Mouse (Mus musculus): Measurements from ENCODE around the gene Smo.
"Not testable (repeated sequence)": the region's sequence is repeated elsewhere in the genome, so short reads cannot be mapped to it uniquely, and the experiment has no call there.

Smo gene

GRCm38 (mm10) chr6:29726576-29727200 lies 8.6 kb upstream of the Smo start:
- DNase-seq (ENCODE audit: low read depth, low spot score): no peak

- no peak for DNase-seq (ENCODE audit: low read depth, low spot score)
Observed at GRCm38 (mm10) chr6:29728035-29728434, 7.3 kb upstream of the Smo start.

- DNase-seq (ENCODE audit: low read depth, low spot score): no peak
Observed at GRCm38 (mm10) chr6:29729491-29729890, 5.8 kb upstream of the Smo start.

DNA sequence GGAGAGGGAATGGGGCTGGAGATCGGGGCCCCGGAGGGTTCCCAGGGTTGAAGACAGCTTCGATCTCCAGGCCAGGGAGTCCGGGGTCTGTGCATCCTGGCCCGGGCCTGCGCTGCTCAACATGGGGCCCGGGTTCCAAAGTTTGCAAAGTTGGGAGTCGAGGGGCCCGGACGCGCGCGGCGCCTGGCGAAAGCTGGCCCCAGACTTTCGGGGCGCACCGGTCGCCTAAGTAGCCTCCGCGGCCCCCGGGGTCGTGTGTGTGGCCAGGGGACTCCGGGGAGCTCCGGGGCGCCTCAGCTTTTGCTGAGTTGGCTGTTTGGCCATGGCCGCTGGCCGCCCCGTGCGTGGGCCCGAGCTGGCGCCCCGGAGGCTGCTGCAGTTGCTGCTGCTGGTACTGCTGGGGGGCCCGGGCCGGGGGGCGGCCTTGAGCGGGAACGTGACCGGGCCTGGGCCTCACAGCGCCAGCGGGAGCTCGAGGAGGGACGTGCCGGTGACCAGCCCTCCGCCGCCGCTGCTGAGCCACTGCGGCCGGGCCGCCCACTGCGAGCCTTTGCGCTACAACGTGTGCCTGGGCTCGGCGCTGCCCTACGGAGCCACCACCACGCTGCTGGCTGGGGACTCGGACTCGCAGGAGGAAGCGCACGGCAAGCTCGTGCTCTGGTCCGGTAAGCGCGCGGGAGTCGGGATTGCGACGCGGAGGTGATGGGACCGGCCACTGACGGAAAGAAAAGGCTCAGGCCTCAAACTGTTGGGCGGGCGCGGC lies 567 bp downstream of the Smo start:
- DNase-seq (ENCODE audit: low read depth, low spot score): no peak

DNA sequence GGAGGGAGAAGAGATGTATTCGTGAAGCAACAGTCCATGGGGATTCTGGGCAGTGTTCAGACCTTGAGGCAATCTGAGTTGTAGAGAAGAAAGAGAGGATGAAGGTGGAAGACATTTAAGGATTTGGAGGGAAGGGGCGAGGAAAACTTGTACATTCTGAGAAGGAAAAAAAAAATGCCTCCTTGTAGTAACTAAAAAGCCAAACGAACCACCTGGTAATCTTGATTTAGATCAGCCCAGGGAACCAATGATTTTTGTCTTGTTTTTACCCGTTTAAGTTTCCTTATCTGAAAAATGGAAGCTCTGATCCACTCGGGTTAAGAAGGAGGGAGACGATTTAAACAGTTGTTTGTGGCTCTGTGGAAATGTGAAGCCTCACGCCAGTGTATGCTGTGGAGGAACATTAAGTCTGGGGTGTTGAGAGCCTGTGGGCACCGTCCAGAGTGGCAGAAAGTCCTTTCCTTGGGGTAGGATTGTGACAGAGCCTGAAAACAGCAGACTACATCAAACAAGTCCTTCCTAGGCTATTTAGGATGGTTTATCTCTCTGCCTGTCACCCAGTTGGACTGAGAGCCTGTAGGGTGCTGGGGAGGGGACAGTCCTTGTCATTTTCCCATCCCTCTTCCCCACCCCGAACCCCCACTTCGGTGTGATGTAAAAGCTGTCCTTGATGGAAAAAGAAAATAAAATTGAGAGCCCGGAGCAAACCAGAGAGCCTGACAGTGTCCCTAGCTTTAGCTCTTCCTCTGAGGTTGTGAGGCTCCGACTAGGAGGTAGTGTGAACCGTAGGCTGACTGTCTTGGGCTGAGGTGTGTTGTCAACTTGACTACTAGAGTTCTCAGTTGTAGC lies 1.5 kb downstream of the Smo start:
- no peak for DNase-seq (ENCODE audit: low read depth, low spot score)

- no peak for DNase-seq (ENCODE audit: low read depth, low spot score)
Observed at GRCm38 (mm10) chr6:29751466-29752152, 16.3 kb downstream of the Smo start.

DNA sequence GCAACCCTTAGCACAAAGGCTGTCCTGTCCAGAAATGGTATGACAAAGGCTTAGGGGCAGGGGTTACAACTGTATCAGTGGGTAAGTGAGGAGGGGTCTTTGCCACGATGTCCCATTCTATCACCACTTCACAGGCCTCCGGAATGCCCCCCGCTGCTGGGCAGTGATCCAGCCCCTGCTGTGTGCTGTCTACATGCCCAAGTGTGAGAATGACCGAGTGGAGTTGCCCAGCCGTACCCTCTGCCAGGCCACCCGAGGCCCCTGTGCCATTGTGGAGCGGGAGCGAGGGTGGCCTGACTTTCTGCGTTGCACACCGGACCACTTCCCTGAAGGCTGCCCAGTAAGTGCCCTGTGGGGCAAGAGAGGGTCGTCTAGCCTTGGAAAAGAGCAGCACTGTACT lies 18.0 kb downstream of the Smo start:
- DNase-seq (ENCODE audit: low read depth, low spot score): no peak

- DNase-seq (ENCODE audit: low read depth, low spot score): no peak
Observed at GRCm38 (mm10) chr6:29756001-29756400, 20.7 kb downstream of the Smo start.

GRCm38 (mm10) chr6:29756476-29756875 lies 21.2 kb downstream of the Smo start:
- DNase-seq (ENCODE audit: low read depth, low spot score): no peak

- DNase-seq (ENCODE audit: low read depth, low spot score): peak; percentile 57
Observed at GRCm38 (mm10) chr6:29758417-29758816, 23.1 kb downstream of the Smo start.

DNA sequence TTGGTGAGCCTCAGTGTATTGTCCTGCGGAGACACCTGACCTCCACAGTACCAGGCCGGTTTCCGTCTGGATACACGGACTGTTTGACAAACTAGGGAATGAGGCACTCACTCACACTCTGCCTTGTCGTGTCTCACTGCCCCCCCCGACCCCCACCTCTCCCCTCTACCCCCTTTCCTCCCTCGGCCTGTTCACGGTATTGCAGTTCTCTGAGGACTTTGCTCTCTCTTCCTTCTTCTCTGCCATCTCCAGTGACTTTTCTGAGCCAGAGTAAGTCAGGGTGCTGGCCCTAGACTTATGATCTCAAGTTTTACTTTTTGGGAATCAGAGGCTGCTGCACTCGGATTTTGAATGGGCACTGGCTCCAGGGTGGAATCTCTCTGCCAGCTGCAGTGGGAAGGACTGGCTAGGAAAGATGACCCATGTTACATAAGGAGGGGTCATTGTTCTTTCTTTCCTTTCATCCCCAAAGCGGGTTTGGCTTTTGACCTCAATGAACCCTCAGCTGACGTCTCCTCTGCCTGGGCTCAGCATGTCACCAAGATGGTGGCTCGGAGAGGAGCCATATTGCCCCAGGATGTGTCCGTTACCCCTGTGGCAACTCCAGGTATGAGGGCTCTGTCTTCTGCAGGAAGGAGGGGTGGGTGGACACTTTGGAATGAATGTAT lies 23.8 kb downstream of the Smo start:
- no peak for DNase-seq (ENCODE audit: low read depth, low spot score)

GRCm38 (mm10) chr6:29760397-29760796 lies 25.1 kb downstream of the Smo start:
- not testable (repeated sequence) for DNase-seq (ENCODE audit: low read depth, low spot score)

- DNase-seq (ENCODE audit: low read depth, low spot score): no peak
Observed at GRCm38 (mm10) chr6:29761282-29761681, 26.0 kb downstream of the Smo start.

- no peak for DNase-seq (ENCODE audit: low read depth, low spot score)
Observed at GRCm38 (mm10) chr6:29762524-29762923, 27.2 kb downstream of the Smo start.

GRCm38 (mm10) chr6:29766874-29767273 lies 31.6 kb downstream of the Smo start:
- DNase-seq (ENCODE audit: low read depth, low spot score): no peak

DNA sequence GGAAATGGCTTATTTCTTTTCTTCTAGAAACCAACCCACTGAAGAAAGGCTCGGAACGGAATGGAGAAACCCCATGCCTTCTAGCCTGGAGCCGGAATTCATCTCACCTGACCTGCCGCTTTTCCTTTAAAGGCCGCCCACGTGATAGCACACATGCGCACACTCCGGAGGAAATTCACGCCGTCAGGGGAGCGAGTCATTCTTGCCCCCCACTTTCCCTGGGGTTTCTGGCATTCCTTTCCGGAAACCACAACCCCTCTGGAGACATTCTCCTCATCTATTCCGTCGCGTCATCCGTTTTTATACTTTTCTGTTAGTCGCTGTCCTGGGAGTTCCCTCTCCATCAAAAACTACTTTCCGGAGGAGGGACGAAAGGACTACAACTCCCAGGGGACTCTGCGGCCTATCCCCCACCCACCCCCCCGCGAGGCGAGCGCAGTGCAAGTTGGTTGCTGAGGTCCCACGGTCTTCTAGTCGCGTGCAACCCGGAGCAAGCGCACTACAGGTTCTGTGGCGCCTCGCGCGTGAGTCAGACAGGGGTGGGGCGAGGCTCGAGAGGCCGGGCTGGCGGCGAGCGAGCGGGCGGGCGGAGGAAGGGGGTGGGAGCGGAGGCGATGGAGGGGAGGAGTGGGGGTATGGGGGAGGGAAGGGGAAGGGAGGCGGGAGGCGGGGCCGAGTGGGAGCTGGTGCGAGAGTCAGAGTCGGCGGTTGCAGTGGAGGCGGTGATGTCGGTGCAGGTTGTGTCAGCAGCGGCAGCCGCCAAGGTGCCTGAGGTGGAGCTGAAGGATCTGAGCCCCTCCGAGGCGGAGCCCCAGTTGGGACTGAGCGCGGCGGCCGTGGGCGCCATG lies 32.7 kb downstream of the Smo start, which contains the start of gene Ahcyl2:
Gene Ahcyl2, plus strand, starts transcription at position 199 of the 848 bp plus-strand sequence.
- DNase-seq (ENCODE audit: low read depth, low spot score): peak; percentile 82

GRCm38 (mm10) chr6:29768791-29769441 lies 33.6 kb downstream of the Smo start:
- DNase-seq (ENCODE audit: low read depth, low spot score): no peak

GRCm38 (mm10) chr6:29770672-29771321 lies 35.5 kb downstream of the Smo start:
- no peak for DNase-seq (ENCODE audit: low read depth, low spot score)

GRCm38 (mm10) chr6:29772236-29772635 lies 36.9 kb downstream of the Smo start:
- no peak for DNase-seq (ENCODE audit: low read depth, low spot score)

All from retina, adult 2 months (tissue).